Mouse (Mus musculus): ENCODE measurements around the gene Zfp976.
"Not testable (repeated sequence)": the region's sequence is repeated elsewhere in the genome, so short reads cannot be mapped to it uniquely, and the experiment has no call there.

The Zfp976 gene

DNA sequence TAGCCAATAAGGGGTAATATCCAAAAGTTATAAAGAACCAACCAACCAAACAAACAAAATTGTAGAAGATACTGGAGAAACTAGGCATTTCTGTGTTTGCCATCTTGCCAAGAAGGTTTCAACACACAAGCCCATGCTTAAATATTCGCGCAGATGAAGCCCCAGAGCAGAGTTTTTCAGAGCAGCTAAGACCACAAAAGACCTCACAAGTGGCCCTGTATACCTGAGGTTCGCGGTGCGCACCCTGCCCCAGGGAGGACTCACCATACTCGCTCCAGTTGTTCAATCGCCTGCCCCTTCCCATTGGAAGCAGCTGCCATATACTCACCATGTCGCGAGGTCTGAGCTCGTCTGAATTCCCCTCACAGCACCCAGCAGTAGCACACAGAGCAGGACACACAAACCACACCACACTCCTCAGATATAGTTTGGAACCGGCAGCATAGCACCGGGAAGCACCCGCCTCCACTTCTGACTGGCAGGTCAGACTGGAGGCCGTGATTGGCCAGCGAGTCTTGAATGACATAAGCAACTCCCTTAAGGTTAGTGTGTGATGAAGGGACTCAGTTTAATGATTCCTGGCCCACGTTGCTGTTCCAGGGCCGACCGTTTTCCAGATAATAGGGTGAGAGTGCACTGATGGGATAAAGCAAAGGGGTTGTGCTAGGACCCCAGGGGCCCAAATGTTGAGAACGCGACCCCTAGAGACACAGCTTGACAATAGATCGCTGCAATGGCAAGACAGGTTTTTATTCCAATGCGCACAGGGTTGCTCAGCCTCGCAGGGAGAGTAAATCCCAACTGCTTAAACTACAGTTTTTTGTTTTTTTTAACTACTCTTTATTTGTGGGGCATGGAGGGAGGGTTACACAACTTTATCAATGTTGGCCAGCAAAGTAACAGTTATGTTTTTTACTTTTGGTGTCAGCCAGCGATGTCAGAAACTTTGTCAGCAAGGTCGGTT, at the start of gene Zfp976:
Gene Zfp976 (minus strand): TSS at position 437 of the 964 bp plus-strand sequence.
- not testable (repeated sequence) for H3K27me3 ChIP-seq (ENCODE audit: control insufficient read depth, insufficient read depth, low read length, poor library complexity, severe bottlenecking); H3K36me3 ChIP-seq (ENCODE audit: control insufficient read depth, insufficient read depth, low read length, poor library complexity, severe bottlenecking)
- DNase-seq (ENCODE audit: low read depth, low spot score), result peak; percentile 13

DNA sequence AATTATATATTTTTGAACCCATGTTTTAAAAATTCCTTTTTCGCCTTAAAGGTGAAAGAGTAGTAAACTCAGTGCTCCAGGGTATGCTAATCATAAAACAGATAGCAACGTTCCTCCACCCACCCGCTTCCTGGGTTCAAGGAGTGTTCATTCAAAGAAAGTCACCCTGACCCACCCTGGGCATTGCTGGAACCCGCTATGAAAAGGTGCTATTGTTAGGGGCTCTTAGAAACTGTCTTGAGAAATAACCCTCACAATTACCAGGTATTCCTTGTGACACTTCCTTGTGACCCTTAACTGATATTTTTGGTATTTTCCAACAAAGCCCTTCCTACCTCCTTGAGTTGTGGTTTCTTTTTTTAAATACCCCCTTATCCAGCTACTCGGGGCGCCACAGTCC, 37.7 kb upstream of the Zfp976 start:
- not testable (repeated sequence) for H3K36me3 ChIP-seq (ENCODE audit: control insufficient read depth, insufficient read depth, low read length, poor library complexity, severe bottlenecking); DNase-seq (ENCODE audit: low read depth, low spot score)

DNA sequence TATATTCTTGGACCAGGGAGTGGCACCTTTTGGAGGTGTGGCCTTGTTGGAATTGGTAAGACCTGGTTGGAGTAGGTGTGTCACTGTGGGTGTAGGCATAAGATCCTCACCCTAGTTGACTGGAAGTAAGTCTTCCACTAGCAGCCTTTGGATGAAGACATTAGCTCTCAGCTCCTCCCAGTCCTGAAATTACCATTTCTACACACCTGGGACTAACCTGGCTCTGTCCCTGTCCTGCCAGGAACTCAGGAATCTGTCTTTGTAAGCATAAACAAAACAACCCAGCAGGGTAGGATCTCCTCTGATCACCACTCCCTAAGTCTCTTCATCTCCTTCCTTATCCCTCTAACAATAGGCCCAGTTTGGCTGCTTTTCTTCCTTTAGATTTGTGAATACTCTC, 37.3 kb upstream of the Zfp976 start:
- not testable (repeated sequence) for DNase-seq (ENCODE audit: low read depth, low spot score); H3K36me3 ChIP-seq (ENCODE audit: control insufficient read depth, insufficient read depth, low read length, poor library complexity, severe bottlenecking); H3K27me3 ChIP-seq (ENCODE audit: control insufficient read depth, insufficient read depth, low read length, poor library complexity, severe bottlenecking)

More for the DNA sequence above, 37.7 kb upstream of the Zfp976 start:
- not testable (repeated sequence) for H3K27me3 ChIP-seq (ENCODE audit: control insufficient read depth, insufficient read depth, low read length, poor library complexity, severe bottlenecking)

DNA sequence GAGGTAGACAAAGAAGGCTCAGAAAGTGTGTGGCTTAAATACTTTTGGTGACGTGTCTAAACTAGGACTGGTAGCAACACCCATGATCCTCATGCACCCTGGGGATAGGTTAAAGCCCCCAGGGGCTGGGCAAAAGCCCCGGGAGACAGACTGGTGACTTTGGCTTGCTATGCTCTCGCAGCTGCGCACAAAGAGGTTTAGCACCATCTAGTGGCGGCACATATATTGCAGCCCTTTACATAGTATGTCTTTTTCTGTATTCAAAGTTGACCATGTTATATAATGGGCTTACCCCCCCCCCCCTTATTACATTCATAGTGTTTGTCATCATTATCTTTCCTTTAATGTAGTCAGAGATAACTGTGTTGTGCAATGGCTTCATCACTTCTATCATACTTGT, 17.8 kb upstream of the Zfp976 start:
- DNase-seq (ENCODE audit: low read depth, low spot score), result peak; percentile 4
- not testable (repeated sequence) for H3K36me3 ChIP-seq (ENCODE audit: control insufficient read depth, insufficient read depth, low read length, poor library complexity, severe bottlenecking); H3K27me3 ChIP-seq (ENCODE audit: control insufficient read depth, insufficient read depth, low read length, poor library complexity, severe bottlenecking)

DNA sequence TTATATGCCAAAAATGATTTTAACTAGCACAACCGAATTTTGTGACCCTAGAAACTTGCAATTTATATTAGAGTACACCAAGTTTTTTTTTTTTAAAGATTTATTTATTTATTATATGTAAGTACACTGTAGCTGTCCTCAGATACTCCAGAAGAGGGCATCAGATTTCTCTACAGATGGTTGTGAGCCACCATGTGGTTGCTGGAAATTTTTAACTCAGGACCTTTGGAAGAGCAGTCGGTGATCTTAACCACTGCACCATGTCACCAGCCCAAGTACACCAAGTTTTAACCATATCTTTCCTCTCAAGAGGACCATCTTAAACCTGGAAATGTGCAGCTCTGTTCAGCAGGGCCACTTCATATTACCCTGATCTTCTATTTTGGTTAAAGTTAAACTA, 12.8 kb upstream of the Zfp976 start:
- H3K27me3 ChIP-seq (ENCODE audit: control insufficient read depth, insufficient read depth, low read length, poor library complexity, severe bottlenecking); H3K36me3 ChIP-seq (ENCODE audit: control insufficient read depth, insufficient read depth, low read length, poor library complexity, severe bottlenecking); DNase-seq (ENCODE audit: low read depth, low spot score): not testable (repeated sequence)

DNA sequence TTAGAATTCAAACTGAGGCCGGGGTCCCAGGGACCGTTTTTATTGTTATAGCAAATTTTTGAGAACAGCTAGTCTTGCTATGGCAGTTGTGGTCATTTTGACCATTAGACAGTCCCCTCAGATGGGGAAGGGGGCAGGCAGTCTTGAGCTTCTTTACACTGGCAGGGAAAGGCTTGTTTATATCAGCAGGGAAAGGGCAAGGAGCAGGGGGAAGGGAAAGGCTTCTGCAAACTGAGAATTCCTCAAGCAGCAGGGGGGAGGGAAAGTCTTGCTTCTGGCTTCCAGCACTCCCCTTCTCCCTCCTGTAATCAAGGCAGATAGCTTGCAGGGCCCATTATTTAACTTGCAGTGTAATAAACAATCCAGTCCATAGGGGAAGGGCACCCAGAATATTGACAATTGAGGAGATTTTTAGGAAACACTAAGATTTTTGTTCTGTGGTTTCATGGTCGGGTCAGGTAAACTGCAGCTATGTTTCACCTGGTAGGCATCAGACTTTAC, 782 bp upstream of the Zfp976 start:
- not testable (repeated sequence) for DNase-seq (ENCODE audit: low read depth, low spot score); H3K36me3 ChIP-seq (ENCODE audit: control insufficient read depth, insufficient read depth, low read length, poor library complexity, severe bottlenecking); H3K27me3 ChIP-seq (ENCODE audit: control insufficient read depth, insufficient read depth, low read length, poor library complexity, severe bottlenecking)

DNA sequence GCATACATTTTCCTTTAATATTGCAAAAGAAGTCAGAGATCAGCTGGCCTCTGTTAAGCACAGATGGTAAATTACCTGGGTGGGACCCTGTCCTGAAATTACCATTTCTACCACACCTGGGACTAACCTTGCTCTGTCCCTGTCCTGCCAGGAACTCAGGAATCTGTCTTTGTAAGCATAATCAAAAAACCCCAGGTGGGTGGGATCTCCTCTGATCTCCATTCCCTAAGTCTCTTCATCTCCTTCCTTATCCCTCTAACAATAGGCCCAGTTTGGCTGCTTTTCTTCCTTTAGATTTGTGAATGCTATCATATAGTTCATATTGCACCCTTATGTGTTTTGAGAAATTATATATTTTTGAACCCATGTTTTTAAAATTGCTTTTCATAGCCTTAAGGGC, 11.4 kb downstream of the Zfp976 start:
- not testable (repeated sequence) for H3K36me3 ChIP-seq (ENCODE audit: control insufficient read depth, insufficient read depth, low read length, poor library complexity, severe bottlenecking); H3K27me3 ChIP-seq (ENCODE audit: control insufficient read depth, insufficient read depth, low read length, poor library complexity, severe bottlenecking); DNase-seq (ENCODE audit: low read depth, low spot score)

DNA sequence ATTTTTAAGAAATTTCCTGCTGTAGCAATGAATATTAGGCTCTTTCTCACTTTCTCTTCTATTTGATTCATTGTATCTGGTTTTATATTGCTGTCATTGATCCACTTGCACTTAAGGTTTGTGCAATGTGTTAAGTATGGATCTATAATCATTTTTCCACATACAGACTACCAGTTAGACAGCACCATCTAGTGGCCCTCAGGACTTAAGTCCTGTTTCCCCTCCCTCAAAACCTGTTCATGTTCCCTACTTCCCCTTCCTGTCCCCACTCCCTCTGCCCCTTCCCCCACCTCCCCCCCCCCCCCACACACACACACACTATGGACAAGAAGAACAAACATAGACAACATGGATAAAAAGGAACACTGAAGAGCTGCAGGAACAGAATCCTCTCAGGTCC, 46.7 kb downstream of the Zfp976 start:
- not testable (repeated sequence) for H3K27me3 ChIP-seq (ENCODE audit: control insufficient read depth, insufficient read depth, low read length, poor library complexity, severe bottlenecking); H3K36me3 ChIP-seq (ENCODE audit: control insufficient read depth, insufficient read depth, low read length, poor library complexity, severe bottlenecking)
- DNase-seq (ENCODE audit: low read depth, low spot score), result peak; percentile 0

DNA sequence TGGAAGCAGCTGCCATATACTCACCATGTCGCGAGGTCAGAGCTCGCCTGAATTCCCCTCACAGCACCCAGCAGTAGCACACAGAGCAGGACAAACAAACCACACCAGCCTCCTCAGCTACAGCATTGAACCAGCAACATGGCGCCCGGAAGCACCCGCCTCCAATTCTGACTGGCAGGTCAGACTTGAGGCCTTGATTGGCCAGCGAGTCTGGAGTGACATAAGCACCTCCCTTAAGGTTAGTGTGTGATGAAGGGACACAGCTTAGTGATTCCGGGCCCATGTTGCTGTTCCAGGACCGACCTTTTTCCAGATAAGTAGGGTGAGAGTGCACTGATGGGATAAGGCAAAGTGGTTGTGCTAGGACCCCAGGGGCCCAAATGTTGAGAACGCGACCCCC, 50.0 kb downstream of the Zfp976 start, which contains the start of gene Zfp977:
Gene Zfp977 (minus strand): TSS at position 135 of the 400 bp plus-strand sequence.
- DNase-seq (ENCODE audit: low read depth, low spot score); H3K27me3 ChIP-seq (ENCODE audit: control insufficient read depth, insufficient read depth, low read length, poor library complexity, severe bottlenecking); H3K36me3 ChIP-seq (ENCODE audit: control insufficient read depth, insufficient read depth, low read length, poor library complexity, severe bottlenecking): not testable (repeated sequence)

DNA sequence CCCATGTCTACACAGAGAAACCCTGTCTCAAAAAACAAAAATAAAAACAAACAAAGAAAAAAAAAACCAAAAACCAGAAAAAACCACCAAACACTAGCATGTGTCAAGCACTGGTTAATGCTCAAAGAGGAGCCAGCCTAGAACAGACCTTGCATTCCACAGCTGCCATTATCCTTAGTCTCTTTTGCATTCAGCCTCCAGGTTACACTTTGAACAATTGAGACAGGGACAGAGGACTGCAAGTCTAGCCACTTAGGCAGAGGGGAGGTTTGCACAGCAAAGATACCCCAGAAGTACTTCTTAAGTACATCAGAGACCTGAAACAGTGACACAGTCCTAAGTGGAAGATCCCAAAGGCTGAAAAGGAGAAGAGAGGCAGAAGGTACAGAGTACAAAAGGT, 51.1 kb downstream of the Zfp976 start:
- DNase-seq (ENCODE audit: low read depth, low spot score); H3K27me3 ChIP-seq (ENCODE audit: control insufficient read depth, insufficient read depth, low read length, poor library complexity, severe bottlenecking); H3K36me3 ChIP-seq (ENCODE audit: control insufficient read depth, insufficient read depth, low read length, poor library complexity, severe bottlenecking): not testable (repeated sequence)

DNA sequence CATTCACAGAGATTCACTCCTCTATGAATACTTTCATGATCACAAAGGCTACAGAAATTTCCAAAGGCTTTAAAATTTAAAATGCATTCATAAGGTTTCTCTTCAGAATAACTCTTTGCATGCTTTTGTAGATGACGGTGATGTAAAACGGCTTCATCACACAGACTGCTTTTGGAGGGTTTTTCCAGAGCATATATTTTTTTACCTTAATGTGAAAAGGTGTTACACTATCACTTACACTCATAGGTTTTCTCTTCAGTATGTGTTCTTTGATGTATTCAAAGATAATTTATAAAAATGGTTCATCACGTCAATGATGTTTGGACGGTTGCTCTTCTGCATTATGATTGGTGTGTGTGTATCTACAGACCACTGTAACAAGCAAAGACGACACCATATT, 63.9 kb downstream of the Zfp976 start, which contains the start of gene Gm21028:
Gene Gm21028 (minus strand): TSS at position 101 of the 400 bp plus-strand sequence.
- no peaks in the 10 kb centered on the region for H3K27me3 ChIP-seq (ENCODE audit: control insufficient read depth, insufficient read depth, low read length, poor library complexity, severe bottlenecking)
- no peaks in the 10 kb centered on the region for H3K36me3 ChIP-seq (ENCODE audit: control insufficient read depth, insufficient read depth, low read length, poor library complexity, severe bottlenecking)
- no peak for DNase-seq (ENCODE audit: low read depth, low spot score)
